Mouse (Mus musculus): ENCODE measurements around the gene Mfsd4a. TPM values are rescaled to one million over a fixed set of nuclear protein-coding genes. Genes with fewer than 3 reads are reported as not detected.

Mfsd4a gene
- polyA plus RNA-seq, 1 experiment = 43.2 TPM

DNA sequence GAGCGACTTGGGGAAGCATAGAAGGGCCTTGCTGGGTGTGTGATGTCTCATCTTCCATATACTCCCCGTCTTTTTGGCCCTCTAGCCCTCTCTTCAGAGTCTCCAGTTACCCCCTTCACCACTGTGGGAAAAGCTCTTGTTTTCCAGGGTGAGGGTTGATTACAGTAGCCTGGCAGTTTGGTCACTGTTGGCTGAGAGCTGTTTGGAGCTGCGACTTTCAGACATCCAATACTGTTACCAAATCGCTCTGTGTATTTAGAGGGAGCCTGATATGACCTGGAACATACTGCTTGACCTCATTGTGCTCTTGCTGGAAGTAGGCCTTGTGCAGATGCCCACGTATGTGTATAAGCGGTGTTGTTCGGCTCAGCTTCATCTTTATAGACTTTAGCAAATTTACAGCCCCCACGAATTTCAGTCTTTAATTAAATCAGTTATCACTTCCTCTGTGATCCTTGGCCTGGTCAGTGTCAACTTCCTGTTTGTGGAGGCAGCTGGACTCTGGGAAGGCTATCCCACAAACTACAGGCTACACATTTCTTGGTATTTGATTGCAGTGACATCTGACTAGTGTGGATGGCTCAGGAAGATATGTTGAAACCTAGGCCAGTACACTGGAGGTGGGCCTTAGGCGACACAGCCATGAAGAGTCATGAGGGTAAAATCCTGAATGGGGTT, 77.6 kb downstream of the Mfsd4a start:
- no peak for DNase-seq (ENCODE audit: low spot score)

GRCm38 (mm10) chr1:131989476-131989875, 78.4 kb downstream of the Mfsd4a start:
- DNase-seq (ENCODE audit: low spot score) = no peak

DNA sequence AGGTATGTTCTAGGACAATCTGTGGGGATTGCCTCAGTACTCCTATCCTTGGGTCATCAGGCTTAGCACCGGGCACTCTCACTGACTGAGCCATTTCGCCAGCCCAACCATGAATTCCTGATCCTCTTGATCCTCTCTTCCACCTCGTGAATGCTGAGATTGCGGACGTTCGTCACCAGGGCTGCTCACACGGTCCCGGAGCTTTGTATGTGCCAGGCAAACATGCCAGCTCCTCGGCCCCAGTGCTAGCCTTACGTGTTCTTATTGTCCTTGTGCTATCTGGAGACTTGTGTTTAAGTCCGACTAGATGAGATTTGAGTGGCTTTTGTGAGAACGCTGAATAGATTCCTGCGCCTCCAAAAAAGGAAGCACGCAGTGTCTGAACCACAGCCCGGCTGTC, 80.4 kb downstream of the Mfsd4a start:
- no peak for DNase-seq (ENCODE audit: low spot score)

DNA sequence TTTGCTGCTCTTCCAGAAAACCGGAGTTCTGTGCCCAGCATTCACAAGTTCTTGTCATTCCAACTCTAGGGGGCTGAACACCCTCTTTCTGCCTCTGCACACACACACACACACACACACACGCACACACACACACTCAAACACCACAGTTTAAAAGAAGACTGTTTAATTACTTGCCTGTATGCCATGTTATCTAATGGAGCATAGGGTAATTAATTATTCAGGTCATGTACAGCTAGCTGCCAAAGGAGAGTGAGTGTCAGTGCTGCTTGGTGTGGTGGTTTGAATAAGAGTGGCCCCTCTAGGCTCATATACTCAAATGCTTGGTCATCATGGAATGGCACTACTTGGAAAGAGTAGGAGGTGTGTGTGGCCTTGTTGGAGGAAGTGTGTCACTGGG, 84.1 kb downstream of the Mfsd4a start:
- DNase-seq (ENCODE audit: low spot score) = no peak

DNA sequence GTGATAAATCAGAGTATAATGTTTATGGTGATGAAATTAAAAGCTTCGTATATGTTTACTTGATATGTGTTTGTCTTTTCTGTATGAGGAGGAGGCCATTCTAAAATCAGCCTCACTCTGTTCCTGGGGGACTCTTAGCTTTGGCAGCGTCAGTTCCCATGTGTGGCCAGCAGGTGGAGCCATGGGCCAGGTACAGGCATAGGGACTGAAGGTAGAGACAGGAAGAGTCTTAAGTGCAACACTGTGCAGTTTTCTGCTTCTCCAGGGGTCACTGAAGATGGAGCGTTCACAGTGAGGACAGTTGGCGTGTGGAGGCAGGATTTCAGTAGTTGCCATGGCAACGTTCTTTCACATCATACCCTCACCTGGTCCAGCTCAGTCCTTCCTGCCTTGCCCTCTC, 85.0 kb downstream of the Mfsd4a start:
- DNase-seq (ENCODE audit: low spot score) = peak; percentile 64

DNA sequence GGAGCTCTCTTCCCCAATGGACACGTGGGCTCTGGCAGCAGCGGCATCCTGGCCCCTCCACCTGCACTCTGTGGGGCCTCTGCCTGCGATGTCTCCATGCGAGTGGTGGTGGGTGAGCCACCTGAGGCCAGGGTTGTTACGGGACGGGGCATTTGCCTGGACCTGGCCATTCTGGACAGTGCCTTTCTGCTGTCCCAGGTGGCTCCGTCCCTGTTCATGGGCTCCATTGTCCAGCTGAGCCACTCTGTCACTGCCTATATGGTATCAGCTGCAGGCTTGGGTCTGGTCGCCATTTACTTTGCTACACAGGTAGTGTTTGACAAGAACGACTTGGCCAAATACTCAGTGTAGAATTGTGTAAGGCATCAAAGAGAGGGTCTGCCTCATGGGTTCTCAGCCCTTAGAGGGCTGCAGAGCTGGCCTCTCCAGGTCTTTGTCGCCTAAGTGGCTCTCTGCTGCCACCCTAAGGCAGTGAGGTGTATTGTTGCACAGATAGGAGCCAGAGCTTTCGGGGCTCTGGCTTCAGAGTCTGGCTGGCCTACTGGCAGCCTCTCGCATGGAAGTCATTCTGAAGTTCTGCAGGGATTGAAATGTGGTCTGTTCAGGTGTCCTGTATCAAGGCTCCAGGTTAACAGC, 86.4 kb downstream of the Mfsd4a start:
- DNase-seq (ENCODE audit: low spot score) = peak; percentile 47

GRCm38 (mm10) chr1:131980471-131980870, 87.4 kb downstream of the Mfsd4a start:
- DNase-seq (ENCODE audit: low spot score) = no peak

GRCm38 (mm10) chr1:131976886-131977285, 91.0 kb downstream of the Mfsd4a start:
- DNase-seq (ENCODE audit: low spot score) = no peak

- DNase-seq (ENCODE audit: low spot score) = no peak
Observed at GRCm38 (mm10) chr1:131973991-131974390, 93.9 kb downstream of the Mfsd4a start.

Other genes starting within 250 kb of the Mfsd4a start
- gene Slc41a1, start 240.6 kb downstream of the Mfsd4a start, polyA plus RNA-seq (2012; rRNA removed) = 20.7 and 28.1 TPM in 2 replicates
- gene Rab29, start 200.8 kb downstream of the Mfsd4a start, polyA plus RNA-seq (2012; rRNA removed) = 32.8 and 37.7 TPM in 2 replicates
- gene Nucks1, start 157.5 kb downstream of the Mfsd4a start, polyA plus RNA-seq (2012; rRNA removed) = 23.2 and 32.6 TPM in 2 replicates
- gene Slc45a3, start 105.1 kb downstream of the Mfsd4a start, polyA plus RNA-seq (2012; rRNA removed) = 5.6 and 5.7 TPM in 2 replicates
- 35.7 and 51.0 TPM in 2 replicates for gene Elk4, start 60.5 kb downstream of the Mfsd4a start, polyA plus RNA-seq (2012; rRNA removed)
- gene Cdk18, start 71.6 kb upstream of the Mfsd4a start, polyA plus RNA-seq (2012; rRNA removed) = 20.5 and 26.8 TPM in 2 replicates
- 0.23 and 0.32 TPM in 2 replicates for gene Lemd1, start 123.4 kb upstream of the Mfsd4a start, polyA plus RNA-seq (2012; rRNA removed)
- gene AC124108.1, start 123.4 kb upstream of the Mfsd4a start, polyA plus RNA-seq (2012; rRNA removed) = 0.15 and 0.21 TPM in 2 replicates
- not detected in 2 replicates for gene Gm10188, start 161.7 kb upstream of the Mfsd4a start, polyA plus RNA-seq (2012; rRNA removed)
- 1.2 and 1.5 TPM in 2 replicates for gene Klhdc8a, start 230.6 kb upstream of the Mfsd4a start, polyA plus RNA-seq (2012; rRNA removed)
- 3.4 TPM in 2 replicates for gene Nuak2, start 248.1 kb upstream of the Mfsd4a start, polyA plus RNA-seq (2012; rRNA removed)